Mouse (Mus musculus) erythroblast, embryonic 14.5 days (primary cell): Measurements from ENCODE around the gene Olfml2a.

Experiments used
- GATA1 ChIP-seq: IDR thresholded peaks from 2 replicates; pipeline ENCODE4 v1.6.1; 2012; ENCODE audit warnings: low read length, inconsistent platforms, mixed read lengths
- TAL1 ChIP-seq: IDR thresholded peaks from 3 replicates; pipeline ENCODE4 v1.6.1; 2012; ENCODE audit warnings: low read length, inconsistent platforms, mixed read lengths

DNA sequence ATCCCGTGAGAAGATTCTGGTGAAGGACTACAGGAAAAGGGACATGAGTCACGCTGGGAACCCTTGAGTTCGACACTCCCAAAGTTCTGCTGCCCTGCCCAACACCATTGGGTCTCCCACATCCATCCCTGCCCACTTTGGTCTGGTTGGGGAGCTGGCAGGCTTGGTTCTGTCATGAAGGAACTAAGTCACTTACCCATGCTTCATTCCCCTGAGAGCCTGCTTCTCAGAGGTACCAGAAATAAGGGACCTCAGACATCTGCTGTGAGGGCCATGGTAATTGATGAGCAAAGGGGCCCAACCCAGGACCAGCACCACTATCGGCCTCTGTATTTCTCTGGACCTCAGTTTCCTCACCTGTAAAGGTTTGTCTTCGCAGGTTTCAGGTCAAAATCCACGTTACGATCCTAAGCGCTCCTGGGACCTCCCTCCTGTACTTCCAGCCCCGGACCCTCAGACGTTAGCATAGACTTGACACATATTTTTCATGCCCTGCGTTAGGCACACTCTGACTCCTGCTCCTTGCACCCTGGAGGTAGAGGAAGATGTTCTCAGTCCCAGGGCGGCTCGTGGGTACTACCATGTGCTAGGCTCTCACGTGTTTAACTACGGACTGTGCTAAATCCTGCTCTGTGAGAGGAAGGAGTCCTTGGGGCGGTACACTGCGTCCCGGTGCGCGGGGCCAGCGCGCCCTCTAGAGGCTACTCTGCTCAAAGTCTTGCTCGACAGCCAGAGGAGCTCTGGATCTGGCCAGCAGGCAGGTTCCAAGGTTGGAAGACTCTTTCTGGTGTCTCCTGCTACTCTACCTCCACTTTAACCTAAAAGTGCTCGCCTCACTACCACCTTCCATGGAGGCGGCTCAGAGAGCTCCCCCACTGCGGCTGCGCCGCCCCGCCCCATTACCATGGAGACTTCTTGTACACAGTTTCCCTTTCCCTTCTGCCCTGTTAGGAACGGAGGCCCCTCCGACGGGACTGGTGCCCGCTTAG, 65.9 kb downstream of the Olfml2a start, which contains the start of gene Wdr38:
- no peak for TF ChIP-seq GATA1
- TF ChIP-seq TAL1, result no peak
